Mouse (Mus musculus): ENCODE results near the gene Inpp4b.
"Not testable (repeated sequence)": the region's sequence is repeated elsewhere in the genome, so short reads cannot be mapped to it uniquely, and the experiment has no call there.

Inpp4b gene

GRCm38 (mm10) chr8:81782781-81783180, 440.4 kb downstream of the Inpp4b start:
- DNase-seq, result no peak

DNA sequence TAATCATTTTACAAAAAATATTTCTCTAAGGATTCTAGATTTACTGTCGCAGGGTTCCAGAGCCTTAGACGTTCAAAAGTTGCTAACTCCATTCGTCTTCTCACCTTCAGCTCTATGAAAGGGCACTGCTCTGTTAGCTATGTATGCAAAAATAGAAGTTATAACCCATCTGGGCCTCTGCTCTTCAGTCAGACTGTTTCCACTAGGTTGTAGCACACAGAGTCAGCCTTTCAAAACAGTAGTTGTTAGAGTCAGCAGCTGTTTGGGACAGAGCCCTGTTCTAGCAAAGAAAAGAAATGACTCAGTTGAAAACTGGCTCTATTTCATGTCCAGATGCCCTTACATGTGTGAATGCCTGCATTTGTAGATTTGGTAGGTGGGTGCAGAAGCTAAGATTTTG, 442.4 kb downstream of the Inpp4b start:
- no peak for DNase-seq

DNA sequence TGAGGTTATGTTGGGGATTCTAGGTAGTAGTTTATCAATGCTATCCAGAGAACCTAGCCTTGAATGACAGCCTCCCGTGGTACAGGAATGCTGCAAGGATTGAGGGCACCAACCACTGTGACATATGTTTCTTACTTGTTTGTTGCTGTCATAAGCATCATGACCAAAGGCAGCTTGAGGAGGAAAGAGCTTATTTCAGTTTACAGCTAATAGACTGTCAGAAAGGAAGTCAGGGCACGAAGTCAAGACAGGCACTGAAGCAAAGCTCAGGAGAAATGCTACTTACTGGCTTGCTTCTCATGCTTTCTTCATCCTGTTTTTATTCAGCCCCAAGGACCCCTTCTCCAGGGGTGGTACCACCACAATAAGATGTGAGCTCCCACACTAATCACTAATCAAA, 446.1 kb downstream of the Inpp4b start:
- DNase-seq, result no peak

DNA sequence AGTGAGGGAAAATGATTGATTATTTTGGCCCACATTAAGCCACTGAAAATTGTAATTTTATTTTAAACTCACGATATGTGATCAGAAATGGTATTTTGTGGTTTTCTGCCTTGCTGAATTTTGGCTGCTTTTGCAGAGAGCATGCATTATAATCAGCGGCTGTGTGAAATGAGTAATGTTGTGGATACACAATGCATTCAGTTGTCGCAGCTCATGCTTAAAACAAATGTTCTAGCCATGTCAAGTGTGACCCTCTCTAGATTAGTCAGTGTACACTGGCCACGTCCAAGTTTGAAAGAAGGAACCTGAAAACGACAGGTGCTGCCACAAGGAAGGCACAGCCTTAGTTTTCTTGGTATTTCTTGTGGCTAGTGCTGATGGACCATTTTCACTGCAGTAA, 450.3 kb downstream of the Inpp4b start:
- no peak for DNase-seq

GRCm38 (mm10) chr8:81798501-81798900, 456.1 kb downstream of the Inpp4b start:
- no peak for DNase-seq

- DNase-seq, result no peak
These were observed 458.4 kb downstream of the Inpp4b start for GRCm38 (mm10) chr8:81800792-81801191.

DNA sequence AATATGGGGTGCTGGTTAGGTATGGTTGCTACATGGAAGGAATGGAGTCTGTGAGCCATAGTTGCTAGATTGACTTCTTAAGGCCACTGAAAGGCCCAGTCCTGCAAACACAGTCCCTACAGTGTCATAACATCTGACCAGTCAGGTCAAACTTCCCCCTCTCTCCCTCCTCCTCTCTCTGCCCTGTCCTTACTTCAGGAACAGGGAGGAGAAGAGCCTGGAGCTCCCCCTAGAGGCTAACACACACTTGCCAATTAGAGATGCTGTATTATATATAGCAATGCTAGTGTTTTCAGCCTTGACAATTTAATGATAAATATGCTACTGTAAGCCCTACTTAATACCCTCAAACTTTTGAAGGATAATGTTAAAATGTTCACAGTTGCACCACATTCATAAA, 464.4 kb downstream of the Inpp4b start:
- peak; percentile 76 for DNase-seq

- DNase-seq, result peak; percentile 37
These were observed 465.2 kb downstream of the Inpp4b start for GRCm38 (mm10) chr8:81807578-81807977.

- DNase-seq, result peak; percentile 35
These were observed 466.1 kb downstream of the Inpp4b start for GRCm38 (mm10) chr8:81808406-81808805.

- DNase-seq, result not testable (repeated sequence)
These were observed 467.1 kb downstream of the Inpp4b start for GRCm38 (mm10) chr8:81809414-81809813.

DNA sequence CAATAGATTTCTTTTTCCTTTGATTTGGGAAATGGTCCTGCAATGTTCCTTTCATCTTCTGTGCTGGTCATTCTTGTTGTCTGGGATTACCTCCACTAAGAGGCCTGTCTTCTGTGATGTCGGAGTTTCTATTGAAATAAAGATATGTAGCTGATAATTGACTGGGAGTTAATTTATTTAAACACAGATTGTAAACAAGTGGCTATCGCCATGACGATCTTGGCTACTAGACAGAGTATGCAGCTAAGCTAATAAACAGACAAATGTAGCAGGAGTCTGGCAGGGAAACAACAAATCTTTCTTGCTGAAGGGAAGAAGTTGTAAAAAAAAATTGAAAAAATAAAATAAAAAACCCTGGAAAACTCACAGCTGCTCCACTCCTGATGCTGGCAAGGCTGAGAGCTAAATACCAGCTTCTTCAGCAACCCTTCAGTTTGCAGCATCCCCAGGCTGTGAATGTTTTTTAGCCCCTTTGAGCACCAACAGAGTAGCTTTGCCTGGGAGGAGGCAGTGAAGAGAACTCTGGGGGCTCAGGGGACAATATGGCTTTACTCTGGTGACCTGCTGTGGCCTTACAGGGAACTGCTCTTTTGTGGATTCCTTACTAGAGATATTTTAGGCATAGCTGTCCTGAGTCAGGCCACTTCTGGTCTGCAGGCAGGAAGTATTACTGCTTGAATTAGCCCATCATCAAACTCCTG, 469.8 kb downstream of the Inpp4b start:
- DNase-seq, result peak; percentile 37

- no peak for DNase-seq
These were observed 472.4 kb downstream of the Inpp4b start for GRCm38 (mm10) chr8:81814742-81815141.

GRCm38 (mm10) chr8:81815551-81815950, 473.2 kb downstream of the Inpp4b start:
- no peak for DNase-seq

DNA sequence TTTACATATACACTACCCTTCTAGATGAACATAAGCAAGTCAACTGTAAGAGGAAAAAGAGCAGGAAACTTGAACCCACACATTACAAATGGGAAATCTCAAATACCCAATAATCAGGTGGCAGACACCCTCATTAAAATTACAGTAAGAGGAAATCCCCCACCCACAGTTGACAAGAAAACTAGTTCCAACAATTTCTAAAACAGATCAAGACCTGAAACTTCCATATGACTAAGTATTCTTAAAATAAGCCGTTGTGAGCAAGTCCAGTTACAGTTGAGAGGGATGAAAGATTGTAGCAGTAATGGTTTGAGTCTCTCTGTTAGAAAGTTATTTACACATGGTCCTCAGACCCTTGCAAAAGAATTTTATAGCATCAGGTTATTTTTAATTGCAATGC, 480.8 kb downstream of the Inpp4b start:
- no peak for DNase-seq

GRCm38 (mm10) chr8:81824975-81825374, 482.6 kb downstream of the Inpp4b start:
- no peak for DNase-seq

- peak; percentile 40 for DNase-seq
These were observed 484.1 kb downstream of the Inpp4b start for GRCm38 (mm10) chr8:81826406-81826805.

GRCm38 (mm10) chr8:81827306-81827913, 485.1 kb downstream of the Inpp4b start:
- DNase-seq, result no peak

DNA sequence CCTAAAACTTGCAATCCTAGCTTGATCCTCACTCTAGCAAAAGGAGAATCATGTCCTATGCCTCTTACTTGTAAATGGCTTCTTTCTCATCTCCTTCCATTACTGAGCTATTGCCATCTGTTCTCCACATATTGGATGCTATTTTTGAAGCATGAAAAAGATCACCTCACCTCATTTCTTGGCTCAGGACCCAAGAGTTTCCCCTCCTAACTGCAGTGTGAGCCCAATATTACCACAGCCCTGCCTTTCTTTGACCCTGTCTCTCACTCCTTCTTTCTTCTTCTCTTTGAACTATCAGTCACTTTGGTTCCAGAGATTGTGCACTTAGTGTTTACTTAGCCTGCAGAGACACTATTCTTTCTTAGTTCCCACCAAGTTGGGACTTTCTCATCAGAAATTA, 489.1 kb downstream of the Inpp4b start:
- DNase-seq, result no peak

GRCm38 (mm10) chr8:81833852-81834251, 491.5 kb downstream of the Inpp4b start:
- no peak for DNase-seq

- no peak for DNase-seq
These were observed 498.2 kb downstream of the Inpp4b start for GRCm38 (mm10) chr8:81840512-81840911.

DNA sequence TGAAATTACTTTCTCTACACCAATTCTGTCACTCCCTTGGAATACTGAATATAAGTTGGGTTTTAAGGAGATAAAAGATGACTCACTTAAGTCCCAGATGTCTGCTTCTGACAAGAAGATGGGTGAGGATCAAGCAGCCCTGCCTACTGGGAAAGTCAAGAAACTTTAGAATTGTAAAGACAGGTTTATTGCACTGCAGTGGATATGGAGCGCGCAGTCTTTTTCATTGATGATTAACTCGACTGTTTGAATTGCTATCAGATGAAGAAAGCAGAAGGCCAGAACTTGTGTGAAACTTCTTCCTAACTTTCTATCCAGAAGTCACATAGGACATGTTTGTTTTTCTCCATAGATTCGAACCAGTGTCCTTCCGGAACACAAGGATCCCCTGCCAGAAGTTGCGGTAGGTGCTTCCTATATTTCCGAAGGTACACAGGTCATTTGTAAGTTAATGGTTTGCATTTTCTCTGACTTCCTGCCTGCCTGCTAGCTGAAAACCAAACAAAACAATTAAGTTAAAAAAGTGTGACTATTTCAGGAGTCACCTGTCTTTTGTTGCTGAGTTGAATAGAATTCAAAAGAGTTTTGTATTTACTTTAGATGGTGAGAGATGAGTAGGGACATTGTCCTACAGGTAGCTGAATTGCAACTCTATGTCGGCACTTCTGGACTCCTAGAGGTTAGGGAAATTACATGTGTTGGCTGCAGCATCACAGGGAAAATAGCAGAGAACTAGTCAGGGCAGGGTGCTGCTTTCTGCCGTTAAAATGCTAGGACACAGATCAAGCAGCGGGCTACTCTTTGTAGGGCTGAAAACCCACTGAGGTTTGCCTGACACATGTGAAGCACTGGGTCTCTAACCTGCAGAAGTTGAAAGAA, 502.0 kb downstream of the Inpp4b start:
- no peak for DNase-seq

- no peak for DNase-seq
These were observed 505.6 kb downstream of the Inpp4b start for GRCm38 (mm10) chr8:81847929-81848328.

DNA sequence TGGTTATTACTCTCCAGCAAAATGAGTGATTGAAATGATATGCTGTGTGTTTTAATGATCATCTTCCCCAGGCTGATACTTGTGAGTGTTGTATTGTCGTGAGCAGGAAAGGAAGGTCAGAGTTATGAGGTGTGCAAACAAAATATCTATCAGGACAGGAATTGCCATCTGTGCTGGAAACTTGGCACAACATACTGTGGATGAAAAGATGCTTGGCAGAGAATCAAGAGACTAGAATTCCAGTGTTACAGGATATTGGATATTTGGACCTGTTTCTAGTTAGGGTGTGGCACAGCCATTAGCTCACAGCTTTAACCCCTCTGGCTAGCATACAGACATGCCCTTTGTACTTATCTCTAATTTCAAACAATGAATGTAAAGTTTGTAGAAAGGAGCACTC, 507.6 kb downstream of the Inpp4b start:
- no peak for DNase-seq

- DNase-seq, result no peak
These were observed 510.8 kb downstream of the Inpp4b start for GRCm38 (mm10) chr8:81853184-81853583.
